ENCODE assay signal across 8 mouse cellular contexts in the genomic region with DNA sequence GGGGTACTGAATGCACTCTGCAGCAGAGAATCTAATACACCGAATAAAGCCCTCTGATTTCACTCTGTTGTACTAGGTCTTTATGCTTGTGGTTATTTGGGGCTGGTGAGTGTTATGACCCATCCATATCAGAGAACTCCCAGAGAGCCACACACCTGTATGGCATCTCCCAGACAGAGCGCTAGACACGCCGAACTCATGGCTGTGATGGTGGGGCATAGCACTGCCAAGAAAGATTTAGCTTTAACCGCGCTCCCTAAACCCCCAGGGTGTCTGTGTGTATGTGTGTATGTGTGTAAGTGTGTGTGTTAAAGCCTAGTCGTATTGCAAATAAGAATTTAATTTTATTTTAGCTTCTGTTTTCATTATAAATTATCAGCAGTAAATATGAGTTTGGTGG. TPM values are rescaled to one million over a fixed set of nuclear protein-coding genes. Genes with fewer than 3 reads are reported as not detected.
A peak's percentile ranks its signal among the peaks of the same experiment; 100 is the strongest.
DNase-seq lines count a peak whose midpoint lies in the region; ATAC-seq and TF ChIP-seq lines count a peak whose summit lies in the region.
"Had no signal": no experiment of that assay in that cellular context is flagged by ENCODE, and none has a peak within 500 bp of the region (broad histone marks: within the 10 kb centered on the region; RNA-seq: fewer than 3 reads in every experiment).

No protein-coding gene starts in this region.

- WGBS in embryonic facial prominence, embryonic 15.5 days, result 4% methylated on average over 7 of the region's 7 CpGs
- WGBS in hindbrain, embryonic 15.5 days, result 2% methylated on average over 7 of the region's 7 CpGs
- 1% methylated on average over 7 of the region's 7 CpGs for WGBS in neural tube, embryonic 15.5 days

- no peak for ATAC-seq in embryonic facial prominence, embryonic 15.5 days (ENCODE audit: insufficient number of reproducible peaks, low FRiP score, low TSS enrichment, low read depth)
- ATAC-seq in hindbrain, embryonic 15.5 days (ENCODE audit: low FRiP score, low read depth), result peak; percentile 45; the same call in 1 of the 2 replicates
- peak; percentile 40 for ATAC-seq in neural tube, embryonic 15.5 days (ENCODE audit: low FRiP score)
- no peak for ATAC-seq in monocyte, adult 5-6 weeks (replicated peaks; ENCODE audit: insufficient number of reproducible peaks, low FRiP score, low TSS enrichment, poor library complexity, severe bottlenecking)

- H3K9me3 ChIP-seq in embryonic facial prominence, embryonic 15.5 days (replicated peaks), result no peaks in the 10 kb centered on the region
- no peaks in the 10 kb centered on the region for H3K9me3 ChIP-seq in hindbrain, embryonic 15.5 days
- no peaks in the 10 kb centered on the region for H3K9me3 ChIP-seq in neural tube, embryonic 15.5 days (replicated peaks)

- no peak for DNase-seq in layer of hippocampus, adult 2 months (ENCODE audit: low spot score in 2 of 2)
- DNase-seq in layer of hippocampus, adult 11-12 months (ENCODE audit: low spot score), result no peak
- DNase-seq in adrenal gland, adult (ENCODE audit: inconsistent age in 2 of 2, low spot score in 1 of 2), result no peak
- DNase-seq: kidney, adult 18-20 months had no signal

- H3K27ac ChIP-seq in layer of hippocampus, adult 2 months, result peak overlapping the region; percentile 78
- no peak overlapping the region for H3K27ac ChIP-seq in embryonic facial prominence, embryonic 15.5 days (replicated peaks)
- H3K27ac ChIP-seq in hindbrain, embryonic 15.5 days (replicated peaks), result peak overlapping the region; percentile 90
- H3K27ac ChIP-seq in neural tube, embryonic 15.5 days (replicated peaks), result peak overlapping the region; percentile 90

- peaks cover 38% of the 10 kb centered on the region for H3K27me3 ChIP-seq in embryonic facial prominence, embryonic 15.5 days
- H3K27me3 ChIP-seq in hindbrain, embryonic 15.5 days, result 0 out of 2 replicates have a peak, but pooled peaks cover 2% of the 10 kb centered on the region
- 0 out of 2 replicates have a peak, but pooled peaks cover 3% of the 10 kb centered on the region for H3K27me3 ChIP-seq in neural tube, embryonic 15.5 days (replicated peaks)

- TF ChIP-seq CTCF in layer of hippocampus, adult 2 months (conservative IDR thresholded peaks at IDR 0.05), result no peak

- peak overlapping the region; percentile 46 for H3K4me2 ChIP-seq in embryonic facial prominence, embryonic 15.5 days (replicated peaks)
- peak overlapping the region; percentile 72 for H3K4me2 ChIP-seq in hindbrain, embryonic 15.5 days
- peak overlapping the region; percentile 61 for H3K4me2 ChIP-seq in neural tube, embryonic 15.5 days

- H3K4me1 ChIP-seq in embryonic facial prominence, embryonic 15.5 days, result peaks cover 19% of the 10 kb centered on the region
- peaks cover 17% of the 10 kb centered on the region for H3K4me1 ChIP-seq in hindbrain, embryonic 15.5 days (replicated peaks)
- peaks cover 15% of the 10 kb centered on the region for H3K4me1 ChIP-seq in neural tube, embryonic 15.5 days

- H3K4me3 ChIP-seq in layer of hippocampus, adult 2 months, result peak overlapping the region; percentile 60
- peak overlapping the region; percentile 29 for H3K4me3 ChIP-seq in embryonic facial prominence, embryonic 15.5 days (replicated peaks)
- peak overlapping the region; percentile 46 for H3K4me3 ChIP-seq in hindbrain, embryonic 15.5 days
- peak overlapping the region; percentile 46 for H3K4me3 ChIP-seq in neural tube, embryonic 15.5 days (replicated peaks)

- no peak overlapping the region for H3K9ac ChIP-seq in embryonic facial prominence, embryonic 15.5 days
- H3K9ac ChIP-seq in hindbrain, embryonic 15.5 days, result peak overlapping the region; percentile 59
- peak overlapping the region; percentile 63 for H3K9ac ChIP-seq in neural tube, embryonic 15.5 days (replicated peaks)

- no peaks in the 10 kb centered on the region for H3K36me3 ChIP-seq in embryonic facial prominence, embryonic 15.5 days
- H3K36me3 ChIP-seq in hindbrain, embryonic 15.5 days, result no peaks in the 10 kb centered on the region
- H3K36me3 ChIP-seq in neural tube, embryonic 15.5 days, result no peaks in the 10 kb centered on the region

RNA-seq across cellular contexts. Expression of a gene that starts 6.4 kb away (rescaled TPM):
- 10 to 100 TPM; 52.2 to 53.3 TPM for total RNA-seq in layer of hippocampus, adult 2 months (2021)
- 0.20 and 0.43 TPM in 2 replicates for polyA plus RNA-seq in embryonic facial prominence, embryonic 15.5 days (2015; fragmentation: Nextera tagmentation; extraction: Ambion mirVana)
- polyA plus RNA-seq in hindbrain, embryonic 15.5 days (2015; fragmentation: Nextera tagmentation; extraction: Ambion mirVana), result 168 and 193 TPM in 2 replicates
- polyA plus RNA-seq in neural tube, embryonic 15.5 days (2015; fragmentation: Nextera tagmentation; extraction: Ambion mirVana), result 254 and 315 TPM in 2 replicates
- total RNA-seq in monocyte, adult 5-6 weeks (2017), result not detected in 3 replicates

Comparison
In these comparisons a context has a peak if more than half of its experiments do, and no peak if none do; other contexts are left out.
1. ATAC-seq: peak in hindbrain, embryonic 15.5 days (single experiment) and neural tube, embryonic 15.5 days (single experiment); none in embryonic facial prominence, embryonic 15.5 days (single experiment) and monocyte, adult 5-6 weeks (single experiment).
2. RNA of a gene that starts 6.4 kb away (polyA plus RNA-seq): 254 to 315 TPM in neural tube, embryonic 15.5 days and 168 to 193 TPM in hindbrain, embryonic 15.5 days; 0.20 to 0.43 TPM in embryonic facial prominence, embryonic 15.5 days; every median in the first group is over 100 times any median in the second.
3. Peak in every context shown above with its lines, with median percentiles within 50 percentile points of each other: H3K4me3 ChIP-seq and H3K4me2 ChIP-seq.